Mouse (Mus musculus) monocyte, adult 5-6 weeks (primary cell): Measurements from ENCODE around the gene Tmem220. TPM values are rescaled to one million over a fixed set of nuclear protein-coding genes. Genes with fewer than 3 reads are reported as not detected.
"Not testable (repeated sequence)": the region's sequence is repeated elsewhere in the genome, so short reads cannot be mapped to it uniquely, and the experiment has no call there.

Source experiments
- ATAC-seq: fragments of 153-309, 156-312 bp; replicated peaks from 2 replicates; pipeline ENCODE4 v1.8.0; 2017; ENCODE audit warnings: mild to moderate bottlenecking; ENCODE audit not compliant: low TSS enrichment, insufficient number of reproducible peaks, severe bottlenecking, poor library complexity, low FRiP score
- total RNA-seq: library from RNA; stranded (forward); fragments of 200-1000, 200-491, 200-594 nt; gene quantifications from 3 replicates; pipeline ENCODE4 v1.2.3, GENCODE M21; 2017

Tmem220 gene
- total RNA-seq, 1 experiment from 2014 or later: not detected

GRCm38 (mm10) chr11:67011635-67012034 is 13.3 kb upstream of the Tmem220 start:
- no peak for ATAC-seq

DNA sequence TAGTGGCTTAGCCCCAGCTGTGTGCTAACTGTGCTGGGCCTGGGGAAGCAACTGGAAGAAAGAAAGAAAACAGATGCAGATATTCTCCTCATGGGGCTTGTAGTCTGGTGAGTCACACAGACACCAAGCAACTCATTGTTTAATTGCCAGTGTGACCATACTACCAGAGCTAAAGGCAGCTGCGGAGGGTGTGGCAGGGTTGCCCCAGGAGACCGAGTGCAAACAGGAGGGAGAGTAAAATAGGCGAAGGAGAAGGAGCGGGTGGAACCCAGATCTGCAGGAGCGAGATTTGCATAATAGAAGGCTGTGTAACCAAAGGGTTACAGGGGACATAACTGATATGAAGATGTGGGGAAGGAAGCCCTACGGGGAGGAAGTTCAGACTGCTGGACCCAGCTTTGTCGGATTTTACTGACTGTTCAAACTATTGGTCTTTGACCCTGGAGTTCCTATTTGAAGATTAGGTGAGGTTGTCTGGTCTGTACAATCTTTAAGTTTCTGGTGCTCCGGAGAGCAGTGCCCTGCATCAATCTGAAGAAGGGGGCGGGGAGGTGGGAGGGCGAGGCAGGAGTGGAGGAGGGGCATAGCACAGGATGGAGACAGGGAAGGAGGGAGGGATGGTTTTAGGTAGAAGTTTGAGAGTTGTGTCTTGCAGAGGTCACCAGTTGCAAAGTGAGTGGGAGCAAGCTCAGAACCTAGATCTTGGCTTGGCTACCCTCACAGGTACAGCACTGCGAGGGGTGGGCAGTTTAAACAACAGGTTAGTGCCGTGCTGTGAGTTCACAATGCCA is 7.0 kb upstream of the Tmem220 start:
- no peak for ATAC-seq

DNA sequence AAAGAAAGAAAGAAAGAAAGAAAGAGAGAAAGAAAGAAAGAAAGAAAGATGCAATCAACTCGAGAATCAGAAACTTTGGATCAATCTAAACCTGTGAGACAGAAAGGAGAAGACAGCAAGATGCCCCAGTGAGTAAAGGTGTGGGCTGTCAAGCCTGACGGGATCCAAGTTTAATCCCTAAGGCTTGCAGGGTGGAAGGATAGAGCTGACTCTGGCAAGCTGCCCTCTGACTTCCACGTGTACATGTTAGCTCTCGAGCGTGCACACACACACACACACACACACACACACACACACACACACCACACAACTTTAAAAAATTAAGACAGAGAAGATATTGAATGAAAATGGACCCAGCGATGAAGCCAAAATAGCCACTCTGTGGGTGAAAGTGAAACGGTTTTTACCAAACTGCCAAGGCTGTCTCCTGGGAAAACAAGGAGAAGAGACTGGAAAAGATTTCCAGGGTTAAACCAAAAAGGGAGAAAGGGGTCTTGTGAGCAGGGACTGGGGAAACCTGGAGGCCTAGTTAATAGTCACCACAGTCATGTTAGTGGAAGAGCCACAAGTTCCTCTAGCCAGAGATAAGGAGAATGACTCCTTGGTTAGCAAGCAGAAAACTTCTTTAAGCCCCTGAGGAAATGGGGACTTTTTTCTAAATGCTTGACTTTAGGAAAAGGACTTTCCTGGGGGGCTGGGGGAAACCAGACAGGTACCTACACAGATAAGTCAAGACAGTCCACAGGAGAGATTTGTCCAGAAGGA is 5.1 kb upstream of the Tmem220 start:
- ATAC-seq: no peak

DNA sequence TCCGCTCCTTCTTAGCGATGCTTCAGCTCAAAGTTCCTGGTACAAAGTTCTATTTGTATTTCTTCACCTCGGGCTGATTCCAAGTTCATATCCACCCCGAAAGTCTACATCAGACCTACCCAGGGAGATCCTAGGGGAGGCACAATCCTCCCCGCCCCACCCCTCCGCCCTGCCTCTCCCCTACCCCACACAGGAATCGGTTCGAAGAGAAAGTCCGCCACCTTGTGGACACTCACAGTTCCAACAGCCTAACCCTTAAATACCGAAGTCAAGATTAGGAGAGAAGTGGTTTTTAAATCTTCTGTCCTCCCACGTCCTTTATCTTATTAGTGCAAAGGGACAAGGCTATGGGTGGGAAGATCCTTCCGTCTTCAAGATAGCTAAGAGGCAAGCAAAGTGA is 4.0 kb upstream of the Tmem220 start:
- ATAC-seq: no peak; the same call in 1 of the 2 replicates

- ATAC-seq: no peak
Measured at GRCm38 (mm10) chr11:67022354-67023115, 2.4 kb upstream of the Tmem220 start.

- ATAC-seq: not testable (repeated sequence)
Measured at GRCm38 (mm10) chr11:67023191-67023590, 1.8 kb upstream of the Tmem220 start.

- ATAC-seq: no peak
Measured at GRCm38 (mm10) chr11:67023802-67024340, 1.1 kb upstream of the Tmem220 start.

DNA sequence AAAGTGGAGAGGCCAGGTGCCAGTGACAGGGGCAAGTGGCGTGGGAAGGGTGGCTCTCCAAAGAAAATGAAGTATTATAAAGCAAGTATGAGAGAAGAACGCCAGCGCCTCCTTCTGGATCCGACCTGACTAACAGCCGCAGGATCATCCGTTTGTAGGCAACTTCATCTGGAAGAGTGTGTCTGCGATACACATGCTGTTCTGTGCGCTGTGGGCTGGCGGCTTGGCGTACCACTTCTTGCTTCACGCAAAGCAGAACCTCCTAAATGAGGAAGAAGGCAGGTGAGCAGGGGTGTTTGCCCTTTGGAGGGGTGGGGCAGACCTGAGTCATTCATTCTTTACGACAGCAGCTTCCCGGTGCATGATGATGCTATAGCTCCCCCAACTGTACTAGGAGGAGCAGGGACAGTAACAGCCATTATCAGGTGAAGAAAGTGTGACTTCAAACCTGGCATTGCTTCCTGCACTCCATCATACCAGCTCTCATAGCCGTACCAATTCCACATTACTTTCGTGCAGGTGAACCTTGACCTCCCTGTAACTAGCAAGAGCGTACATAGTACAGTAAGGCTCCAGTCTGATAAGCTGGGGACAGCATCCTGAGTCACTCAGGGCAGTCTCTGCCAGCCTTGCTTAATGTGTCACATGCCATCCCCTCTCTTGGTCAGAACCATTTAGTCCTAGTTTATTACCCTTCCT is 6.1 kb downstream of the Tmem220 start:
- ATAC-seq: no peak

- no peak for ATAC-seq
Measured at GRCm38 (mm10) chr11:67031603-67031915, 6.6 kb downstream of the Tmem220 start.

DNA sequence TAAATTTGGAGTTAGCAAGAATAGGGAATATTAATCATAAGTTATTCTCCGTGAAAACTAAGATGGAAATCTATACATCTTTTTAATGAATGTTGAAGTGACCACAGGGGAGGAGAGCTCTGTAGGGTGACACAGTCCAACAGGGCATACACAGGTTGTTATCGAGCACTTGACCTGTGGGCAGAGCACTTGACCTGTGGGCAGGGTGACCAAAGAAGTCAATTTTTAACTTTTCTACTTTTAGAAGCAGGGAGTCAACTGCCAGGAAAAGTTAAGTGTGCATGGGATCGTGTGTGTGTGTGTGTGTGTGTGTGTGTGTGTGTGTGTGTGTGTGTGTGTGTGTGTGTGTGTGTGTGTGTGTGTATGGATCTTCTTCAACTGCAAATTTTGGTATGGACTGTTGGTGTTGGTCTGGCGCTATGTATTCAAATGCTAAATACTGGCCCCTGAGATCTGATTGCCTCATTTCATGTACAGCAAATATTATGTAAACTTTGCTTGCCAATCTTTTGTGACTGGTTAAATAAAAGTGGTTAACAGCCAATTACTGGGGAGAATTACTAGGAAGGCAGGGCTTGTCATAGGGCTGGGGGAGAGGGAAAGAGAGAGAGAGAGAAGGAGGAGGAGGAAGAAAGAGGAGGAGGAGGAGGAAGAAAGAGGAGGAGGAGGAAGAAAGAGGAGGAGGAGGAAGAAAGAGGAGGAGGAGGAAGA is 10.0 kb downstream of the Tmem220 start:
- no peak for ATAC-seq

GRCm38 (mm10) chr11:67036229-67036628 is 11.3 kb downstream of the Tmem220 start:
- no peak for ATAC-seq

GRCm38 (mm10) chr11:67036892-67037291 is 11.9 kb downstream of the Tmem220 start:
- no peak for ATAC-seq

- ATAC-seq: no peak
Measured at GRCm38 (mm10) chr11:67039799-67040198, 14.8 kb downstream of the Tmem220 start.

DNA sequence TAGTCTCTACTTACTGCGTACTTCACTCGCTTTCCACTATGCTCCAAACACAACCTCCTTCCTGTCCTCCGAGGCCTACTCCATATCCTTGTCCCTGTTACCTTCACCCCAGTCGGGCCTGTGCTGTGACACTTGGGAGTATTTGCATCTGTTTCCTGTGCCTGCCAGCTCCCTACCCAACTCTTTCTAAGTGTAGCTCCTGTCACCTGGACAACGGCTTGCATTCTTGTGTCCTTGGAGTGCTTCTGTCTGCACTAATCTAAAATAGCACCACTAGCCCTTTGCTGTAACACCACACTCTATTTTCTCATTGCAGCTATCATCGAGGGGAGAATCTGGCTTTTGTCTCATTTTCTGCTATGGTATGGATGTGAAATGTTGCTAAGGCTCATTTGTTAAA is 15.5 kb downstream of the Tmem220 start:
- no peak for ATAC-seq

DNA sequence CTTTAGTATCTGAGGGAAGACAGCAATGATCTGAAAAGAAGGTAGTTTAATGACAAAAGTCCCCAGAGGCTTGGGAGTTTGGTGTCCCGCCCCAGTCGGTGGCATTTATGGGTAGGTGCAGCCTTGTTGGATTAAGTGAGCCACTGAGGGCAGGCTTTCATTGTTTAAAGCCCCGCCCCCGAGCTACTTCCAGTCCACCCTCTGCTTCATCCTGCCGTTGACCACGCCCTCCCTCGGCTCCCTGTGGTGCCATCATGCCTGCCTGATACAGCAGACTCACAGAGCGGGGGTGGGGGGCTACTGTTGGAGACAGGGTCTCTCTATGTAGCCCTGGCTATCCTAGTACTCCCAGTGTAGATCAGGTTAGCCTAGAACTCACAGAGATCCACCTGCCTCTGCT is 18.1 kb downstream of the Tmem220 start:
- no peak for ATAC-seq

- ATAC-seq: no peak
Measured at GRCm38 (mm10) chr11:67044959-67045358, 20.0 kb downstream of the Tmem220 start.

DNA sequence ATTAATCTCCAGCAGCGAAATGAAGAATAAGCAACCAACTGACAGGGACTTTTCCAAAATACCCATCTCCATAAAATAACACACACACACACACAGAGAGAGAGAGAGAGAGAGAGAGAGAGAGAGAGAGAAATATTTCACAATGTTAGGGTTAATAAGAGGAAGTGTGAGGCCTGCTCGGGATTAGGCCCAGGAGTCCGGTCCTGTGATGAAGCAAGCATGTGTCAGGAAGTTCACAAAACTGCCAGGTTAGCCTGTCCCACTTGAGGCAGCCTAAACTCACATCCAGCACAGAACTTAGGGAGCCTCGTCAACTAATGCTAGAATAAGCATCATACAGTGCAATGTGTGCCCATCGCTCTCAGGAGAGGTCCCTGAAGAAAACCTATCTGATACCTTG is 22.2 kb downstream of the Tmem220 start:
- peak; percentile 75 for ATAC-seq

DNA sequence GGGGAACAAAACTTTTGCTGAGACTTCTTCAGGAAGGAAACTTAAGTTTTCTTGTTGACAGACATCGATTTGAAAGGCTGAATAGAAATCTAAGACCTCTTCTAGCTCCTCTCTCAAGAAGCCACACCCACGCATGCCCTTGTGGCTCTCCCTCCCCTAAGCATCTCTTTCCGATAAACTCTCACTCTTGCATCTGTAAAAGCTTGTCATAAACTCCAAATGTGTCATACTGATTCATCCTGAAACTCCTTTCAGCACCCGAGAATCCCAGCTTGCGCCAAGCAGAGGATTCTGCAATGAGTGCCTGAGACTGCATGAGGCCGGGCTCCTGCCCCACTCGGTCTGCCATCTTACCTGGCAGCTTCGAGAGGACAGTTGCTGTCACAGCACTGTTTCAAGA is 23.5 kb downstream of the Tmem220 start:
- ATAC-seq: no peak
